Mouse (Mus musculus): ENCODE measurements around the gene Abcb9.
"Not testable (repeated sequence)": the region's sequence is repeated elsewhere in the genome, so short reads cannot be mapped to it uniquely, and the experiment has no call there.

Abcb9 gene

DNA sequence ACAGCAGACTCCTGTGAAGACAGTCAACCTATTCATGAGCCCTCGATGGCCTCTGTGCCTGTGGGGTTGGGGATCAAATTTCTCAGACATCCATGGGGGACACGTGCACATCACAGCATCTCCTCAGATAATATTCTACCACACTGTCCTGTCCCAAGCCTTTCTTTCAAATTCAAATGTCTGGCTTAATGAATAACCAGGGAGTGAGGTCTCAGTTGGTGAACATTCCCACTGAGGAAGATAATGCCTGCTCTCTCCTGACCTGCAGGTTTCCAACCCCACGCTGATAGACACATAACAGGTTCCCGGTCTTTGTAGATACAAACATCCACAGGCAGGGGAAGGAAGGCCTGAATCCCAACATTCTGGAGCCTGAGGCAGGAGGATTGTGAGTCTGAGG is 38.6 kb downstream of the Abcb9 start:
- no peak for DNase-seq

DNA sequence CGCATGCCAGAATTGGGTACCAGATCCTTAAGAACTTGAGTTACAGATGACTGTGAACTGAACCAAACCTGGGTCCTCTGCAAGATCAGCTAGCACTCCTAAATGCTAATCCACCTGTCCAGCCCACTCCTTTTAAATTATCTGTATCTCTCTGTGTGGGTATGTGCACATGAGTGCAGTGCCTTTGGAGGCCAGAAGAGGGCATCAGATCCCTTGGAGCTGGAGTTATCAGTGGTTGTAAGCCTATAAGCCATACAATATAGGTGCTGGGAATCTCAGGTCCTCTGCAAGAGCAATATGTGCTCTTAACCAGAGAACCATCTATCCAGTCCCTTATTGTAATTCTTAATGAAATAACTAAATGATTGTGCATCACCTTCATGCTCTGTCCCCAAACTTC is 39.4 kb downstream of the Abcb9 start:
- no peak for DNase-seq

- not testable (repeated sequence) for DNase-seq
These were observed 43.0 kb downstream of the Abcb9 start for GRCm38 (mm10) chr5:124052641-124053040.

- DNase-seq, result no peak
These were observed 43.6 kb downstream of the Abcb9 start for GRCm38 (mm10) chr5:124051899-124052491.

GRCm38 (mm10) chr5:124050095-124051050 is 45.2 kb downstream of the Abcb9 start:
- peak; percentile 26 for DNase-seq

DNA sequence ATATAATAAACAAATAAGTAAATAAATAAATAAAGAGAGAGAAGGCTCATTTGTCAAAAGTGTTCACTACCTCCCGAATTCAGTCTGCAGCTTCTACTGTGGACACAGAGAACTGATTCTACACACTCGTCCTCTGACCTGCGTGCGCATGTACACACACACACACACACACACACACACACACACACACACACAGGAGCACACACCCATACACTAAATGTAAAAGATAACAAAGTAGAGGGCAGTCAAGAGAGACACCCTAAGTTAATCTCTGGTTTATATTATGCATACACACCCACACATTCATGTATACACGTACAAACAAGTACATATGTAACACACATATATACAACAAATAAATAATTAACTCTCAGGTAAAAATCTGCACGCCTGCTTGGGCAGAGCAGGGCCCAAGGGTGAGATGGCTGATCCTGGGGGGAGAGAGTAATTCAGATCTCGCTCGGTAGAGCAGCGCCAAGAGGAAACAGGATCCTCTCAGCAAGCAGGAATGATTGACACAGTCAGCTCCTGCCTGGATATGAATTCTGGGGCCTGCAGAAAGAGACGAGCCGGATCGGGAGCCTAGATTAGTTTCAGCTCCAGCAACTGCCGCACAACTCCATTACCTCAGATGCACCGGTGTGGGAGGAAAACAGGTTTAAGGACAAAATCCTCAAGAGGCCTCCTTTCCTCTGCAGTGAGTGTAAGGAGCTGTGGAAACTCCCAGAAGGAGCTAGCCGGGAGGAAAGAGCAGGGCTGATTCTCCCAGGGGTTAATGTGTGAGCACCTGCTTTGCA is 46.2 kb downstream of the Abcb9 start:
- no peak for DNase-seq

- no peak for DNase-seq
These were observed 48.7 kb downstream of the Abcb9 start for GRCm38 (mm10) chr5:124046741-124047401.

DNA sequence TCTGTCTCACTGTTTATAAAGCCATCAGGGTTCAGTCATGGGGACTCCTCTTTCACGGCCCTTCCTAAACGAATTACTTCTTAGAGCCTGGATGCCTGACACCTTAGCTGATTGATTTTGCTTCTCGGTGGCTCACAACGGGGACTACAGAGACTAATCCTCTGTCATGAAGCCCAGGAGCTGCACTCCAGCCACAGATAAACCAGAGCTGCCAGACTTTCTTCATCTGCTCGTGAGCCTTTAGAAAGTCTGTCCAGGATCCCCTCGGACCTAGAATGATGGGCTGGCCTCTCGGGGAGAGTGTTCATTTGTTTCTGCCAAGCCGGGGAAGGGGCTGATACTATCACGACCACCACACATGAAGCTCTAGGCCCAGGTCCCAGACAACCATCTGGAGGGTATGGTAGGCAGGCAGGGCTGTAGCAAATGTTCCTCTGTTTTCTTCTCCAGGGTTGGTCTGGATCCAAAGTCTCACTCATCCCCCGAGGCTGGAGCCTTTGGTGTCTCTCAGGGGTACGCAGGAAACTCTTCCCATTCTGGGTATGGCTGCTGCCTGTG is 50.1 kb downstream of the Abcb9 start:
- no peak for DNase-seq

DNA sequence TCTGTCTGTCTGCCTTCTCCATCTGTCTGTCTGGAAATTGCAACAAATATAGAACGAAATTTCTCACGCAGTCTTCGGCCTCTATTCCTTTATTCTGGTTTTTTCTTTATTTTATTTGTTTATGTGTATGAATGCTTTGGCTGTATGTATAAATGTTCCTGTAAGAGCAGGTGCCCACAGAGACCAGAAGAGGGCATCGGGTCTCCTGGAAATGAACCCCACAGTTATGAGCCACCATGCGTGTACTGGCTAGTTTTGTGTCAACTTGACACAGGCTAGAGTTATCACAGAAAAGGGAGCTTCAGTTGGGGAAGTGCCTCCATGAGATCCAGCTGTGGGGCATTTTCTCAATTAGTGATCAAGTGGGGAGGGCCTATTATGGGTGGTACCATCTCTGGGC is 51.6 kb downstream of the Abcb9 start:
- DNase-seq, result no peak

GRCm38 (mm10) chr5:124043212-124043978 is 52.2 kb downstream of the Abcb9 start:
- DNase-seq, result peak; percentile 74

GRCm38 (mm10) chr5:124041097-124041496 is 54.5 kb downstream of the Abcb9 start:
- DNase-seq, result no peak

GRCm38 (mm10) chr5:124039602-124040001 is 56.0 kb downstream of the Abcb9 start:
- no peak for DNase-seq

- peak; percentile 70 for DNase-seq
These were observed 58.8 kb downstream of the Abcb9 start for GRCm38 (mm10) chr5:124036836-124037235.

DNA sequence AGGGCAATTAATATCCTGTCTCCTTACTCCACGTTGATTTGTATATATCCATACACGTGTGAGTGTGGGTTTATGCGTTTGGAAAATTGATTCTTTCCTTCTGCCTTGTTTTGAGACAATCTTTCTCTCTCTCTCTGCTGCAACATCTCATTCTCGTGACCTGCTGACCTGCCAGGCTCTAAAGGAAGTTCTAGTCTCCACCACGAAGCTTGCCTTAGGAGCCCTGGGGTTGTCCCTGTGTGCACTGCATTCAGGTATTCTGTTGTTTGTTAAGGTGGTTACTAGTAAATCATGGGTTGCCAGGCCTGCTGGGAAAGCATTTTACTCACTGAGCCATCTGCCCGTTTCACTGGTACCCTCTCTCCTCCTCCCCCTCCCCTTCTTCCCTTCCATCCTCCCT is 59.3 kb downstream of the Abcb9 start:
- DNase-seq, result no peak

DNA sequence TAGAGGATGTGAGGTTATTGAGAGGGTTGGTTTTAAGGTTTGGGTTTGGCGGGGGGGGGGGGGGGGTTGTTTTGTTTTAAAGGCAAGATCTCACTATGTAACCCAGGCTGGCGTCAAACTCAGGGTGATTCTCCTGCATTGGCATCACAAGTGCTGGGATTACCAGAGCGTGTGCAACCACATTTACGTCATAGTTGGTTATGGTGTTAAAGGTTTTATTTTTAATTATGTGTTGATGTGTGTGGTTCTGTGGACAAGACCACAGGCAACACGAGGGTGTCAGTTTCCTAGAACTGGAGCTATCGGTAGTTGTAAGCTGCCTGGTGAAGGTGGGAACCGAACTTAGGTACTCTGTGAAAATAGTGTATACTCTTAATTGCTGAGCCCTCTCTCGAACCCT is 59.8 kb downstream of the Abcb9 start:
- DNase-seq, result no peak

DNA sequence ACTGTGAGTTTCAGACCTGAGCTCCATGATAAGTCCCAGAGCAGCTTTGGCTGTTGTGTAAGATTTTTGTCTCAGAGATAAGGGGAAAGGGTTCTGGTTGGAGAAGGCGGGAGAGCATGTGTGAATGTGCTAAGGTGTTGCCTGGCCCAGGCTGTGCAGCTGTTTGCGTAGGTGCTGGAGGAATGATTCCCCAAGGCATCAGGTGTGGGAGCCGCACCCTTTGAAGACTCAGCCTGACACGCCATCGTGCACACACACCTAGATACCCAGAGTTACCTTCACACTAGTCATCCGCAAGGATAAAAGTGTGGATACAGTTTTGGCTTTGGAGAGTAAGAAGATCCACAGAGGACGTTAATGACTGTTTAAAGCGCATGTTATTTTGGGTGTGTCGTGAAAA is 60.2 kb downstream of the Abcb9 start:
- DNase-seq, result no peak

DNA sequence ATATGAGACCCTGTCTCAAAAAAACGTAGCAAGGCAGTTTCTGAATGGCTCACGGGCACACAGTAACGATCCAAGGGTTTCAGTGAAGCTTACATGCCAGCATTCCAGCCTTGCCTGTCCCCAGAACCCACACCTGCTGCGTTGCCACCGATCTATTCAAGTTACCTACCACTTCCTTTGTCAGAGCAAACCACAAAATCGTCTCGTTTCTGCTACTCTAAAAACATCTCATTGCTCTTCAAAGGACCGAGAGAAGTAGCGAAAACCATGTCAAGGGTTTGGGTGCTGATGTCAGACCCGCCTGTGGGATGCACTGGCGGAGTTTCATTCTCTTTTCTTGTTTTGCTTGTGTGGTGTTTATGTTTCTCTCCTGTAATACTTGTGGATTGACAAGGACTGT is 61.1 kb downstream of the Abcb9 start:
- DNase-seq, result no peak

GRCm38 (mm10) chr5:124032001-124032508 is 63.5 kb downstream of the Abcb9 start, which contains the start of gene Vps37b:
Vps37b (minus strand) TSS chr5:124032270.
- DNase-seq, result peak; percentile 95

DNA sequence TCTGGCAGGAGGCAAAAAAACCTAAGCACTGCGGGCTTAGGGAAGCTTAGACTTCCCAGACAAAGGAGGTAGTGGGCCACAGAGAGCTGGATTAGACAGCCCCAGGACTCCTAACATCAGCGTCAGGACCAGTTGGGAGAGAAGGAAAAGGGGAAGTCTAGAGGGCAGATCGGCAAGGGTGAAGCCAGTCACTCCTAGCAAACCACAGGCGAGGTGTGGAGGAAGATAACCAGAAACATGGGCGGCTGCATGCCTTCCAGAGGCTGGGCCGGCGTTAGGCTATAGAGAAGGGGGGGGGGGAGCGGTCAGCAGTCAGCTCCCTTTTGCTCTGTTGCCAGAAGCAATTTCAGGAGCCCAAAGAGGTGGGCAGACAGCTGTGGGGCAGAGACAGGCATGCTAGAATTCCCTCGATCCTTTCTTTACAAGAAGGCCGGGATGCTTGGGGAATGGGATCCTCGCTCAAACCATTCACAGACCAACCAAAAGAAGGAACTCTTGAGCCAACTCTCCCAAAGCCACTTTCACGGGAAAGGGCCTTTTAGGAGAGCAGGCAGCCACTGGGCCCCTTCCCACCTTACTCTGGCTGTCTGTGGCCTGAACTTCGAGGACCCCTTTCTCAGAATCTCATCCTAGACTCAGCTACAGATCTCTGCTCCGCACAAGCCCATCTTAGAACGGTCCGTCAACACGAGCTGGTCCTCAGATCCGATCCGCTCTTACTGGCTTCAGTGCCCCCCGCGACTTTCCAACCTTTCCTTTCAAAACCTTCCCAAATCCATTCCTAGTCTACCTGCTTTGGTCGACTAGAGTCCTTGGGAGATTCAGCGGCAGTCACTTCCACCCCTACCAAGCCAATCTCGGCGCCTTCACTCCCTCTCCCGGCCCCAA is 64.3 kb downstream of the Abcb9 start:
- DNase-seq, result peak; percentile 56

DNA sequence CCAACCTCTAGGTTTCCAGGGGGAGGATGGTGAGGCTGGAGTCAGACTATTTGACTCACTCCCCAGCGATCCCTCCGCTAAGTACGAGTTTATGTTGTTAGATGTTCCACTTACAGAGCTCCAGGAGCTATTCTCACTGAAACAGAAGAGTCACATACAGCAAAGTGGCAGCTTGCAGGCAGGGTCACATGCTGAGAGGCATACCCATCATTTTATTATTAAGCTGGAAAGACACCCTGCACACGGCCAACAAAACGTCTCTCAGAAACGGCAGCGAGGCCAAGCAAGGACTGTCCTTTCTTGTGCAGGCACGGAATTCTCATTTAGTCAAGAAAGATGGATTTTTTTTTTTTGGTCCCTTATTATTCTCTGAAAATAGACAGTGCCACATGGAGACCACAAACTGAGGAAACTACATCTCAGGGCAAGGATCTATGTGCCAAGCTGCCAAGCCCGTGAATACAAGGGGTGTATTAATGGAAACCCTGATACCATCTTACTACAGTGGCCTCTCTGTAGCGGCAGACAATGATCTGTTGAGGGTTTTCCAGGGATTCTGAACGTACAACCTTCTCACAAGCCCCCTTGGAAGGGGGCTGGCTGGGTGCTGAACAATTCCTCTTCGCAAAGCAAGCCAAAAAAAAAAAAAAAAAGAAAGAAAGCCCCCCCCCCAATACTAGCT is 65.1 kb downstream of the Abcb9 start:
- DNase-seq, result no peak
